Mouse (Mus musculus) embryonic fibroblast, embryonic 13.5 days (primary cell): ENCODE results near the gene Ano2. TPM values are rescaled to one million over a fixed set of nuclear protein-coding genes. Genes with fewer than 3 reads are reported as not detected.
A peak's percentile ranks its signal among the peaks of the same experiment; 100 is the strongest.

ENCODE experiments used
- H3K27ac ChIP-seq: 2 replicates; pipeline ENCODE4 v1.5.1; 2012; ENCODE audit warnings: low read length, control low read depth, inconsistent platforms; ENCODE audit not compliant: insufficient read depth
- H3K4me1 ChIP-seq: 2 replicates; pipeline ENCODE4 v1.6.1; 2011; ENCODE audit warnings: low read length; ENCODE audit not compliant: control insufficient read depth, insufficient read depth
- H3K4me3 ChIP-seq: 2 replicates; pipeline ENCODE4 v1.5.1; 2011; ENCODE audit warnings: mild to moderate bottlenecking, control low read depth, low read length; ENCODE audit not compliant: insufficient read depth
- CTCF ChIP-seq: IDR thresholded peaks from 2 replicates; pipeline ENCODE4 v1.5.1; 2011; ENCODE audit warnings: mild to moderate bottlenecking, control low read depth, low read length, moderate library complexity, borderline replicate concordance; ENCODE audit not compliant: insufficient read depth
- POLR2A ChIP-seq: IDR thresholded peaks from 2 replicates; pipeline ENCODE4 v1.6.1; 2011; ENCODE audit warnings: low read depth, mild to moderate bottlenecking, control low read depth, low read length, moderate library complexity
- polyA plus RNA-seq: library from polyadenylated mRNA; stranded (reverse); fragments of >200 nt; gene quantifications from 2 replicates; pipeline ENCODE4 v1.2.4, GENCODE M21; 2011; ENCODE audit warnings: low read depth; ENCODE audit not compliant: missing spikeins, insufficient read length

The Ano2 gene
- polyA plus RNA-seq: not detected in 2 replicates

GRCm38 (mm10) chr6:125690057-125690703 lies at the start of gene Ano2:
Gene Ano2, plus strand, starts transcription at chr6:125690419.
- Histone ChIP-seq H3K27ac (no peak within 1 kb of the TSS), H3K4me1 (peaks cover 2% of the 10 kb centered on the region; the same call in 1 of the 2 replicates), H3K4me3 (no peak within 1 kb of the TSS)
- TF ChIP-seq POLR2A (no peak), CTCF (no peak)

- no peaks in the 10 kb centered on the region for H3K4me1 ChIP-seq
- no peak overlapping the region for H3K27ac ChIP-seq
- no peak overlapping the region for H3K4me3 ChIP-seq
- no peak for TF ChIP-seq CTCF
- TF ChIP-seq POLR2A: no peak
These were observed 49.7 kb upstream of the Ano2 start for GRCm38 (mm10) chr6:125640486-125640885.

- no peaks in the 10 kb centered on the region for H3K4me1 ChIP-seq
- no peak overlapping the region for H3K27ac ChIP-seq
- no peak overlapping the region for H3K4me3 ChIP-seq
- TF ChIP-seq CTCF: no peak
- no peak for TF ChIP-seq POLR2A
These were observed 49.1 kb upstream of the Ano2 start for GRCm38 (mm10) chr6:125641146-125641545.

- TF ChIP-seq POLR2A: no peak
- TF ChIP-seq CTCF: no peak
- Histone ChIP-seq H3K4me1 (no peaks in the 10 kb centered on the region), H3K27ac (no peak overlapping the region), H3K4me3 (no peak overlapping the region)
These were observed 41.3 kb upstream of the Ano2 start for GRCm38 (mm10) chr6:125648964-125649363.

- Histone ChIP-seq H3K4me1 (no peaks in the 10 kb centered on the region), H3K4me3 (no peak overlapping the region), H3K27ac (no peak overlapping the region)
- TF ChIP-seq CTCF (no peak), POLR2A (no peak)
These were observed 38.9 kb upstream of the Ano2 start for GRCm38 (mm10) chr6:125651335-125651734.

- TF ChIP-seq CTCF (no peak), POLR2A (no peak)
- Histone ChIP-seq H3K4me1 (no peaks in the 10 kb centered on the region), H3K4me3 (no peak overlapping the region), H3K27ac (no peak overlapping the region)
These were observed 36.8 kb upstream of the Ano2 start for GRCm38 (mm10) chr6:125653416-125653815.

- Histone ChIP-seq H3K27ac (no peak overlapping the region), H3K4me3 (no peak overlapping the region), H3K4me1 (no peaks in the 10 kb centered on the region)
- no peak for TF ChIP-seq POLR2A
- no peak for TF ChIP-seq CTCF
These were observed 33.3 kb upstream of the Ano2 start for GRCm38 (mm10) chr6:125656921-125657320.

- TF ChIP-seq POLR2A (no peak), CTCF (no peak)
- H3K4me3 ChIP-seq: no peak overlapping the region
- H3K27ac ChIP-seq: no peak overlapping the region
- no peaks in the 10 kb centered on the region for H3K4me1 ChIP-seq
These were observed 32.3 kb upstream of the Ano2 start for GRCm38 (mm10) chr6:125657966-125658365.

GRCm38 (mm10) chr6:125661106-125661877 lies 28.9 kb upstream of the Ano2 start:
- H3K4me1 ChIP-seq: no peaks in the 10 kb centered on the region
- H3K27ac ChIP-seq: no peak overlapping the region
- no peak overlapping the region for H3K4me3 ChIP-seq
- TF ChIP-seq POLR2A (no peak), CTCF (peak; percentile 84)

- no peak for TF ChIP-seq CTCF
- no peak for TF ChIP-seq POLR2A
- Histone ChIP-seq H3K27ac (no peak overlapping the region), H3K4me3 (no peak overlapping the region), H3K4me1 (no peaks in the 10 kb centered on the region)
These were observed 26.3 kb upstream of the Ano2 start for GRCm38 (mm10) chr6:125663906-125664305.
